Mouse (Mus musculus) liver, postnatal 0 days (tissue): ENCODE data around the gene Jakmip3.

Experiments used
- CTCF ChIP-seq: sonication (generic); IDR thresholded peaks from 2 replicates; pipeline ENCODE4 v1.5.1; 2016; ENCODE audit warnings: antibody characterized with exemption, low read depth
- EP300 ChIP-seq: IDR thresholded peaks from 2 replicates; pipeline ENCODE4 v1.6.1; 2016; ENCODE audit warnings: antibody characterized with exemption, low read depth, mild to moderate bottlenecking

- no peak; the same call in 1 of the 2 replicates for TF ChIP-seq CTCF
- TF ChIP-seq EP300: no peak
Observed at GRCm38 (mm10) chr7:139103960-139104381, 163.4 kb downstream of the Jakmip3 start.
